Mouse (Mus musculus) small intestine, adult 2 months (tissue): ENCODE measurements around the gene Sirt4. TPM values are rescaled to one million over a fixed set of nuclear protein-coding genes. Genes with fewer than 3 reads are reported as not detected.

Source experiments
- H3K27ac ChIP-seq: fragments of 200-500 bp; 2 replicates; pipeline ENCODE4 v1.5.1; 2012; ENCODE audit warnings: low read depth, low read length, control low read depth, inconsistent platforms; ENCODE audit not compliant: insufficient read depth
- H3K27me3 ChIP-seq: fragments of 200-500 bp; 2 replicates; pipeline ENCODE4 v1.6.1; 2012; ENCODE audit warnings: mild to moderate bottlenecking, moderate library complexity, low read length, inconsistent platforms; ENCODE audit not compliant: control insufficient read depth, insufficient read depth
- H3K36me3 ChIP-seq: fragments of 200-500 bp; 2 replicates; pipeline ENCODE4 v1.6.1; 2012; ENCODE audit warnings: mild to moderate bottlenecking, low read length, control low read depth, inconsistent platforms; ENCODE audit not compliant: control insufficient read depth, insufficient read depth
- H3K4me1 ChIP-seq: fragments of 200-500 bp; 2 replicates; pipeline ENCODE4 v1.6.1; 2012; ENCODE audit warnings: low read length, inconsistent platforms, mixed read lengths; ENCODE audit not compliant: control insufficient read depth, insufficient read depth, insufficient read length
- H3K4me3 ChIP-seq: fragments of 200-500 bp; 2 replicates; pipeline ENCODE4 v1.5.1; 2012; ENCODE audit warnings: low read depth, mild to moderate bottlenecking, control low read depth, inconsistent platforms, low read length, moderate library complexity
- CTCF ChIP-seq: fragments of 200-500 bp; IDR thresholded peaks from 2 replicates; pipeline ENCODE4 v1.5.1; 2012; ENCODE audit warnings: low read depth, mild to moderate bottlenecking, control low read depth, inconsistent platforms, low read length, moderate library complexity, mixed read lengths; ENCODE audit not compliant: insufficient replicate concordance, insufficient read length; ENCODE audit errors: extremely low read depth
- POLR2A ChIP-seq: fragments of 200-500 bp; IDR thresholded peaks from 2 replicates; pipeline ENCODE4 v1.6.1; 2012; ENCODE audit warnings: low read depth, mild to moderate bottlenecking, control low read depth, inconsistent platforms, low read length, moderate library complexity
- WGBS: fragments of 180-500 bp; shearing (Covaris S2); methylation state at CpG from one replicate; pipeline ENCODE4 v1.1.7; 2018; 5-methylcytosine and 5-hydroxymethylcytosine counted together
- polyA plus RNA-seq: library from polyadenylated mRNA; depleted of rRNA; stranded (reverse); fragments of >200 nt; gene quantifications from 2 replicates; pipeline ENCODE4 v1.2.3, GENCODE M21; 2012

Gene Sirt4
- polyA plus RNA-seq, 1 experiment: 13.6 TPM

DNA sequence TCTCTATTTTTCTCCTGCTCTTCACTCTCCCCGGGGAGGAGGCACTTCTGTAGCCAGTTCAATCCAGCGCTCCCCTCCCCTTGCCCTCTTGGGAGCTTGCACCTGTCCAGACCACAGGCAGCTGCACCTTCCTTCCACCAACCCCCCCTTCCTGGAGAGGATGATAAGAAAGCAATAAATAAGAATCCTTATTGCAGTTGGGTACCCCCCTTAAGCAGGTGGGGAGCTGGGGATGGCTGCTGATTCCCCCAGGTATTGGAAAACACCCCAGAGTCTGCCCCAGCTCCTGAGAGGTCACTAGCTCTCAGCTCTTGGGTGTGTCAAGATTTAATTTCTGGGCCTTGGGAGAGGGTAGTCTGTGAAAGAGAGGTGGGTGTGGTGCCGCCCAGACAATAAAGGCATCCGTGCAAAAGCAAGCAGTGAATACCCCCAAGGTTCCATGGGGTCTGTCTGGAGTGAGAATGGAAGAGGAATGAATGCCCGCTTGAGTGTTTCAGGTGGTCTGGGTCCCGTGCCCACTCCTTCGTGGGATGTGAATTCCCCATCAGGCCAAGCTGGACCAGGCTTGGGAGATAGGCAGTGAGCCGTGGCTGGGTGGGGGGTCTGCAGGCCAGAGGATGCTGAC, 48.7 kb downstream of the Sirt4 start:
- 21% methylated on average over 8 of the region's 8 CpGs for WGBS
- peaks cover 10% of the 10 kb centered on the region for H3K4me1 ChIP-seq
- no peak overlapping the region for H3K27ac ChIP-seq
- H3K4me3 ChIP-seq: peak overlapping the region; percentile 38
- no peak for TF ChIP-seq POLR2A
- no peak for TF ChIP-seq CTCF
- peaks cover 2% of the 10 kb centered on the region; the same call in 1 of the 2 replicates for H3K27me3 ChIP-seq
- H3K36me3 ChIP-seq: no peaks in the 10 kb centered on the region

DNA sequence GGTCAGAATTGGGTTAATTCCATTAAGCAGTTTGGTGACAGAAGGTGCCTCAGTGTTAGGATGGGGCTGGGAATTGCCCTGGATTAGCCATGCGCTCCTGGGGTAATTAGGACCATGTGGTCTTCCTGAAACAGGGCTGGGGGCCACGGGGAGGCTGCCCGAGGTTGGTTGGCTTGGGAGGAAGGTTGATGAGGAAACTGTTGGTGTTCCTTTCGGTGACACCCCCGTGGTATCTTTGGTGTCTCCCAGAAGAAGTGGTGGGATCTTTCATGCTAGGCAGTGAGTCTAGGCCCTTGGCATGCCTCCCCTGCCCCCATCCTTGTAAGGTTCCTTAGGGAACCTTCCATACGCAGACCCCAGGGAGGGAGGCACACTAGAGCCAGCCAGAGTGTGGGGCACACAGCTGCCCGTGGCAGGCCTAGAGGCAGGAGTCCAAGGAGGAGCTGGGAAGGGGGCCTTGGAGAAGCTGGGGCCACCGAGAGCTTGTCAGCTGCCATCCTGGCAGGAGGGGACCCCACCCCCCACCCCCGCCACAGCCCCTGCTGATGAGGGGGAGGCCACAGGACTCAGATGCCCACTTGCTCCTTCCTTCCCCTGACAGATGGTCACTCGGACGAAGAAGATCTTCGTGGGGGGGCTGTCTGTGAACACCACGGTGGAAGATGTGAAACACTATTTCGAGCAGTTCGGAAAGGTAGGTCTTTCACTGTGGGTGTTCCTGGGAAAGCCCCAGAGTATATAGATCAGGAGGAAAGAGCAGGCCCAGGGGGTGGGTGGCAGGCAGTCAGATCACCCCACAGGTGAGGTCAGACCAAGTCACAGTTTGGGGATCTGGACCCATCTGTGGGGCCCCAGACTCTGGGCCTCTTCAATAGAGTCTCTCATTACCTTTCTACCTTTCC, 49.4 kb downstream of the Sirt4 start:
- Histone ChIP-seq H3K27ac (no peak overlapping the region), H3K36me3 (no peaks in the 10 kb centered on the region), H3K4me1 (peaks cover 13% of the 10 kb centered on the region), H3K4me3 (no peak overlapping the region), H3K27me3 (peaks cover 9% of the 10 kb centered on the region; the same call in 1 of the 2 replicates)
- TF ChIP-seq CTCF: no peak
- no peak for TF ChIP-seq POLR2A
- WGBS: 38% methylated on average over 14 of the region's 15 CpGs

DNA sequence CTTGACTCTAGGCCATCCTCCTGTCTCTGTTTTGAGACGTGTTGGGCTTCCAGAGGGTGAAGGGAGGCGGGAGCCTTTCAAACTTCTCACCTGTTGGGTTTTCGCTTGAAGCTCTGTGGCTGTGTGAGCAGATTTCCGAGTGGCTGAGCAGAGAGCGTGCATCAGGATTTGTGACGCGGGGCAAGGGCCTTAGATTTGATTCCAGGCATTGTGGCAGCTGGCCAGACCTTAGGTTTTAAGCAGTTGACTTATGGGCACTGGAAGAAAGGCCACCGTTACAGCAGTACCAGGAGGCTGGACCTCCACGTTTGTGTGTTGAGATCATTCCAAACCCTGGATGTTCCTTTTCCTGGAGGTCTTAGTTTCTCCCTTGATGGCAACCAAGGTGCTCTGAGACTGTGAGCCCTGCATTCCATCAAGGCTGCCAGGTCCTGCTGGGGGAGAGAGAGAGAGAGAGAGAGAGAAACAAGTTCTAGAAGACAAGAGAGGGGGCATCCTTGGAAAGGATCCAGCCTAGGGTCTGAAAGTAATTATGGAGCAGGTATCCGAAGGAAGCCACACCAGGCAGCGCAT, 50.2 kb downstream of the Sirt4 start:
- H3K4me3 ChIP-seq: no peak overlapping the region
- WGBS: 51% methylated on average over 11 of the region's 11 CpGs
- peaks cover 16% of the 10 kb centered on the region for H3K27me3 ChIP-seq
- H3K27ac ChIP-seq: no peak overlapping the region
- no peak for TF ChIP-seq POLR2A
- TF ChIP-seq CTCF: no peak
- no peaks in the 10 kb centered on the region for H3K36me3 ChIP-seq
- H3K4me1 ChIP-seq: peaks cover 13% of the 10 kb centered on the region

DNA sequence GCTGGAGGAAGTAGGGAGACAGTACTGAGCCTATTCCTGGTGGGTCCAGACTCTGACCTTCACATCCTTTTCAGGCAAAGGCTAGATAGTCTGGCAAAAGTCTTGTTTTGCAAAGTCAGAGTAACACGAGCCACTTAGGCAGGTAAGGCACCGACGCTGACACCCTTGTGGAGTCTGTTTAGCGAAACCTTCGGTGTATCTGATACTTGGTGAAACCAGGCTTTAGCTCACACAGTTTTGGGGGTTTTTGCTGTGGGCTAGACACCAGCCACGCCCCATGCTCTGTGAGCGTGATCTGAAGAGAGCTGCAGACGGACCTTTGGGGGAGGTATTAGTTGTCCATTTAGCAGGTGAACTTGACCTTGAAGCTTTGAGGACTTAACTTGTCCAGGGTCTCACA, 51.3 kb downstream of the Sirt4 start:
- peaks cover 15% of the 10 kb centered on the region for H3K4me1 ChIP-seq
- no peak overlapping the region for H3K27ac ChIP-seq
- no peak for TF ChIP-seq POLR2A
- no peak for TF ChIP-seq CTCF
- 45% methylated on average over 8 of the region's 8 CpGs for WGBS
- no peak overlapping the region for H3K4me3 ChIP-seq
- no peaks in the 10 kb centered on the region for H3K36me3 ChIP-seq
- H3K27me3 ChIP-seq: peaks cover 27% of the 10 kb centered on the region

DNA sequence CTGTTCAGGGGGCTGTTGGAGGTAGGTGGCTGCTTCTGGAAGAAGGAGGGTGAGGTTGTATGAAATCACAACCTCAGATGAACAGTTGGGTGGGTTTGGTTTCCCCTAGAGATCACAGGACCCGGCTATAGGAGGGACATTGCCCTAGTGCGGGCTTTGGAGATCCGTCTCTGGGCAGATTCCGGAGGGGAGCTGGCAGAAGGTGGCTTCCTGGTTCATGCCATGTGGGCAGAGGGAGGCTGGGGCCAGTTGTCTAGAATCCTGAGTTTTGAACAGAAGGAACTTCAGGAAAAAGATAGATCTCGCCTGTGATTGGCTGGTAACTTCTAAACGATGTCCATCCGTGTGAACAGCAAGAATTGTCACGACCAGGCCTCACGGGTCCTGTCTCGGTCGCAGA, 52.1 kb downstream of the Sirt4 start:
- no peak overlapping the region for H3K4me3 ChIP-seq
- H3K27me3 ChIP-seq: peaks cover 27% of the 10 kb centered on the region
- H3K36me3 ChIP-seq: no peaks in the 10 kb centered on the region
- H3K4me1 ChIP-seq: peaks cover 15% of the 10 kb centered on the region
- TF ChIP-seq CTCF (no peak), POLR2A (no peak)
- 37% methylated on average over 11 of the region's 11 CpGs for WGBS
- peak overlapping the region; percentile 3; the same call in 1 of the 2 replicates for H3K27ac ChIP-seq

DNA sequence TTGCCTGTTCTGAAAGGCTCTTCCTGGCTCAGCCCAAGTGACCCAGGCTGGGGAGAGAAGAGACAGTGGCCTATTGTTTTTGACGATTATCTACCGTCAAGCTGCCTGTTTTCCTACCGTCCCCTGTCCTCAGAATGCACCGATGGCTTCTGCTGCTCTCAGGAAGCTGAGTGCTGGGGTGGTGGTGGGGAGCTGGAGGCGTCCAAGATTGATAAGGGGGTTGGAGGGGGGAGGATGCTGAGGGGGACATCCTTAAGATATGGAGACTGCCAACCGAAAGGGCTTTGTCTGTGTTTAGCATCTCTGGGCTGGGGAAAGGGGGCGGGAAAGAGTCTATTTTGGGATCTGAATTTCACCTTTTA, 52.6 kb downstream of the Sirt4 start:
- WGBS: 27% methylated on average over 7 of the region's 7 CpGs
- Histone ChIP-seq H3K36me3 (no peaks in the 10 kb centered on the region), H3K4me1 (peaks cover 15% of the 10 kb centered on the region), H3K4me3 (no peak overlapping the region; the same call in 1 of the 2 replicates), H3K27ac (peak overlapping the region; percentile 28; the same call in 1 of the 2 replicates), H3K27me3 (peaks cover 27% of the 10 kb centered on the region)
- no peak for TF ChIP-seq POLR2A
- TF ChIP-seq CTCF: no peak
